Mouse (Mus musculus) WW6 (cell line): ENCODE results near the gene Gm49318.
"Not testable (repeated sequence)": the region's sequence is repeated elsewhere in the genome, so short reads cannot be mapped to it uniquely, and the experiment has no call there.

Experiments
- DNase-seq: peaks from one replicate; pipeline ENCODE4 v3.0.0-alpha.2; 2013; ENCODE audit warnings: low read depth, low spot score

Gene Gm49318

DNA sequence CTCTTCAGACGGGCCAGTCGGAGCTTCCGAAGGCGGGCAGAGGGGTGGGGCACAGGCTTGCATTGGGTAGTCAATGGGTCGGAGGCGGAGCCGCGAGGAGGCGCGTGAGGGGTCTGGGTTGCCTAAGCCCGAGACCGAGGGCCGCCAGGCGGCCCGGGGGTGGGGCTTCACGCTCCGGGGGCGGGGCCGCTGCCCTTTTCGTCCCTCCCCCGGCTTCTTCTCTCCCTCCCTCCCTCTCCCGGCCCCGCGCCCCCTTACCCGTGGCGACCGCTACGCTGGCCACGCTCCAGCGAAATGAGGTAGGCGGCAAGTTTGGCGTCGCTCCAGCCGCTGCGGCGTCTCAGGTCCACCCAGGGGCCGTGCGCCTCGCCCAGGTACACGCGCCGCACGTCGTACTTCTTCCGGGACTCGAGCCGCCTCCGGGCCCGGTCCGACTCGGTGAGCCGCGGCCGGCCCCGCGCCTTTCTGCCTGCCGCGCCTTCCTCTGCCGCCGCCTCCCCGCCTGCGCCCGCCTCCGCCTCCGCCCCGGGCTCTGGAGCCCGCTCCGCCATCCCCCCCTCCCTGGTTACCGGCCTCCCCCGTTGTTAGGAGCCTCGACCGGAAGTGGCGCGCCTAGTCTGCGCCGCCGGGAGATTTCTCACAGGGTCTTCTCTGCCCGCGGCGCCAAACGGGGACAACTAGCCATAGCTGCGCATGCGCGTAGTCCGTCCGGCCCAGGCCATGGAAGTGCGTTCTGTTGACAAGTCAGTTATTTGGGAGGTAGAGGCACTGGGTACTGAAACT, at the start of gene Gm49318, which contains the start of gene Zfp653:
TSS of gene Gm49318 (minus strand) at position 469 of the 783 bp plus-strand sequence.
TSS of gene Zfp653 (minus strand) at position 586 of the 783 bp plus-strand sequence.
- peak; percentile 87 for DNase-seq

DNA sequence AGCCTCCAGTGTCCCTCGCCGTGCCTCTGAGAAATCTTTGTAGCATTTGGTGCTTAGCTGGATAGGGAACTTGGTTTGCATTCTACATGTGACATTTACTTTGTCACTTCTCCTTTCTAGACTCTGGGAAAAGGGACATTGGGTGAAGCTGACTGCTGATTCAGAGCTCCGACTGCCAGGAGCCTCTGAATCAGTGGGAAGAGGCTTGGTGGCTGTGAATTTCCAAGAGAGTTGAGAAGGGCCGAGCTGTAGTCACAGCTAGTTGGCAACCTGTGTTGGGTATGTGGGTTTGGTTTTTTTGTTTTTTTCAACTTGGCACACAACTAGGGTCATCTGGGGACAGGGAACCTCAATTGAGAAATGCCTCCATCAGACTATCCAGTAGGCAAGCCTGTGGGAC, 48.5 kb upstream of the Gm49318 start:
- DNase-seq, result no peak

DNA sequence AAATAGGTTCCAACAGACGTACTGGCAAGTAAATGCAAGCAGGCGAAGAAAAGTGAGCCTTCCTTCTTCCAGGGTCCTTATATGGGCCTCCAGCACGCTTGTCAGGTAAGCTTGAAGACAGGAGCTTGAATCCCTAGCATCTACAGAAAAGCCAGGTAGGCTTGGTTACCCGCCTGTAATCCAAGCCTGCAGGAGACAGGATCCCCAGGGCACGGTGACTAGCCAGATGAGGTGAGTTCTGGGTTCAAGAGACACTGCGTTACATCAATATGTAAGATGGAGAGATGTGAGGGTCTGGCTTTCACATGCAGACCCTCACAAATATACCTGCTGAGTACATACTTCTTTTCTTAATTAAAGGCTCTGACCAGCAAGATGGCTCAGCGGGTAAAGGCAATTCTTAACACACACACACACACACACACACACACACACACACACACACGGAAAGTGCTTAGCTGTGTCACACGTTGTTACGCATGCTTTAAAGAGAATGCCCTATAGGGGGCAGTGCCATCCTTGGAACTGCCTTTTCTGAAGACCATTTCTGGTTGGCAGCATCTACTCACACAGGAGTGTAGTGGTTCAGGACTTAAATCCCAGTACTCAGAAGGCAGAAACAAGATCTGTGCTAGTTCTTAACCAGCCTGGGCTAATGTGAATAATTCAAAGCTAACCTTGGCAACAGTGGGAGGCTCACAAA, 46.8 kb upstream of the Gm49318 start:
- DNase-seq, result no peak

DNA sequence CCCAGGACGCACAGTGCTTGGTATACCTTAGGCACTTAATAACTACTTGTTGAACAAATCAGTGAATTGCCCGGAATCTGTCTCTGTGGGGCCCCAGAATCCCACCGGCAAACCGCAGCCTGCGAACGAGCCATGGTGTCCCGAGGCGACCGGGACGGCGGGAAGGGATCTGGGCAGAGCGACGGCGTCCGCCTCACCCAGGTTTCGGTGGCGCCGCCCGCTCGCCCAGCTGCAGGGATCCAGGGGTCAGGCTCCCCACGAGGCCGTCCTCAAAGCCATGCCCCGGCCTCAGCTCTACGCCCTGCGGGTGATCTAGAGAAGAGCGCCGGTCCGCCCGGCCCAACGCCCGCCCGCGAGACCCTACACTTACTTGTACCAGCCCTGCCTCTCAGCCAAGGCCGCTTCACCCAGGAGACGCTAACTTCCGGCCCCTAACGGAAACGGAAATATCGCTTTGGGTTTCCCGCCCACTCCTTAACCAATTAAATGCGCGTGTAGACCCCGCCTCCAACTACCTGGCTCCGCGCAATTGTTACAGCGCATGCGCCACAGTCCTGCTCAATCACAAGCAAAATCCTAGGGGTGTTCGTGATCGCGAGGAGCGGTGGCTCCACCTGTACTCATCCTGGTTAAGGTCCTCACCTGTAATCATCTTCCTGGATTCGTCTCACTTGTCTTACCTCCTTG, 45.8 kb upstream of the Gm49318 start, which contains the start of gene Elof1:
TSS of gene Elof1 (minus strand) at position 433 of the 687 bp plus-strand sequence.
- DNase-seq, result peak; percentile 94

DNA sequence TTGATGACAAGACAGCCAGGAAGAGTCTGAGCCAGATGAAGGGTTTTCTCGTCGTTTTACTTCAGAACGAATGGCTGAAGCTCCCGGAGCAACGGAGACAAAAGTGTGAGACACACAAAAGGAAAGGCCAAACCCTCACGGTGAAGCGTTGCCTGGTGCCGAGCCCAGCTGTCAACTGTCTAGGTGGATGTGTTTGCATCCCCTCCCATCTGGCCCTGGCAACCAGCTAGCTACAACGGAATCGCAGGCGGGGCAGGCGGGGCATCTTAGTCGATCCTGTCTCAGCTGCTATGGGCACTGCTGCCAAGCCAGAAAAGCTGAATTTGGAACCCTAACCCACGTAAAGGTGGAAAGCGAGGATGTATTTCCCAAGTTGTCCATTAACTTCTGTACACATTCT, 45.0 kb upstream of the Gm49318 start:
- no peak for DNase-seq

DNA sequence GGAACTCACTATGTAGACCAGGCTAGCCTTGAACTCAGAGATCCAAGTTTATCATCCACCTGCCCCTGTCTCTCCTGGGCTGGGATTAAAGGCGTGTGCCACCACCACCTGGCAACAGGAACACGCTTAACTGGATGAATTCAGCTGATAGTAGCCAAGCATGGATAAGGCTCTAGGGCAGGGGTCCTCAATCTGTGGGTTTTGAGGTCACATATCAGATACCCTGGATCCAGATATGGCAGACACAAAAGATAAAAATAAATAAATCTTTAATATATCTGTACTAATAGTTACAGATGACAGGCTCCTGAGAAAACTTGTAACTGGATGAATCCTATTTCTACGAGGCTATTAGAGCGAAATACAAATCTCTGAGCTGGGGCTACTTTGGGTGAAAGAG, 44.6 kb upstream of the Gm49318 start:
- no peak for DNase-seq

DNA sequence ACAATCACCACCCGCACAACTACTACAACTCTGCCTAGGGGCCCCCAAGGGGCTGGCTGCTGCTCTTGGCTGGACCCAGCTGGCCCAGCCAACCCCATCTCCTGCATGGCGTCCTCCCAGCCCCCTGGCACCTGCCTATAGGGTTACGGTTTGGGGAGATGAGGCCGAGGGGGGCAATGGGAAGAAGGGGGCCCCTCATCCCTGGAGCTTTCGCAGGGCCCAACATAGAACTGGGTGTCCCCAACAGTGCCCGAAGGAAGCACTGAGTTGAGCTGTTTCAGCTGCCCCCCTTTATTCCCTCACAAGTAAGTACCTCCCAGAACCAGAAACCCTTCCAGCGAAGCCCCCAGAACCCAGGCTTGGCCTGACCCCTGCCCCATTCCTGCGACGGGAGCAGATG, 37.1 kb upstream of the Gm49318 start:
- no peak for DNase-seq

DNA sequence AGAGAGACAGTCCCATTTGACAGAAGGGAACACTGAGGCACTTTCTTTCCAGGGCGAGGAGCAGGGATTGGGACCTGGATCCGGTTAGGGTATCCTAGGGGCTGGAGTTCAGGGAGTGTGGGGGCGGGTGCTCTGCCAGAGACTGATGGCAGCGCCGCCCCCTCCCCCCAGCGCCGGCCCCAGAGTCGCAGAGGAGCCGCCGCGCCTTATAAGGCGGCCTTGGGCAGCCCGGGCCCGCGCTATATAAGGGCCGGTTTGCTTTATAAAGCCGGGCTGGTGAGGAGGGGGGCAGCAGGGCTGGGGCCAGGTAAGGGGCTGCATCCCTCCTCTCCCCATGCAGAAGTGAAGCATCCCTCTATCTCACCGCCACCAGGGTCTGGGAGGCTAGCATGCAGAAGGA, 28.9 kb upstream of the Gm49318 start:
- no peak for DNase-seq

DNA sequence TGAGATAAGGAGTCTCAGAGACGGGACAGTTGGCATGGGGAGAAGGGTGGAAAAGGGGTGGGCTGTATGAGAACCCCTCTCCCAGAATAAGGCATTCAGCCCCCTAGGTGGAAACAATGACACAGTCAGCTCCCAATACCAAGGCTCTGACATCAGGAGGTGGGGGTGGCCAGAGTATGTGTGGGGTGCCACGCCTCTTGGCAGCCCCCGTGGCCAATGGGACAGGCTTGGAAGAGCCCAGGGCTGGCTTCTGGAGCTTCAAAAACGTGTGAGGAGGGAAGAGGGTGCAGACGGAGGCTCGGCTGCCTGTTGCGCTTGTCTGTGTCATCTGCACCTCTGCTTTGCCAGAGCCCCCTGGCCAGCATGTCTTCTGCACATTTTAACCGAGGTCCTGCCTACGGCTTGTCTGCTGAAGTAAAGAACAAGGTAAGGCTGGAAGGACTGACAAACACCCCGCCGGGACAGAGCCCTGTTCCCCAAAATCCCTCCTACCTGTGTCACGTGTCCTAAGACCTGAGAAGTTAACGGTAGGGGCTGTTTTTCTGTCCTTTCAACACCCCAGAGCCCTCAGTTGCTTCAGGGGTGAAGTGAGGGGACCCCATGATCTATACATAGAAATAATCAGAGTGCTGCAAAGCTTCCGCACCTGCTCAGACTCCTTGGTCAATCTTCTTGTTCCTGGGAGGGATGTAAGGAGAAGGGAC, 28.1 kb upstream of the Gm49318 start, which contains the start of gene Cnn1:
TSS of gene Cnn1 (plus strand) at position 224 of the 704 bp plus-strand sequence.
- DNase-seq, result no peak

DNA sequence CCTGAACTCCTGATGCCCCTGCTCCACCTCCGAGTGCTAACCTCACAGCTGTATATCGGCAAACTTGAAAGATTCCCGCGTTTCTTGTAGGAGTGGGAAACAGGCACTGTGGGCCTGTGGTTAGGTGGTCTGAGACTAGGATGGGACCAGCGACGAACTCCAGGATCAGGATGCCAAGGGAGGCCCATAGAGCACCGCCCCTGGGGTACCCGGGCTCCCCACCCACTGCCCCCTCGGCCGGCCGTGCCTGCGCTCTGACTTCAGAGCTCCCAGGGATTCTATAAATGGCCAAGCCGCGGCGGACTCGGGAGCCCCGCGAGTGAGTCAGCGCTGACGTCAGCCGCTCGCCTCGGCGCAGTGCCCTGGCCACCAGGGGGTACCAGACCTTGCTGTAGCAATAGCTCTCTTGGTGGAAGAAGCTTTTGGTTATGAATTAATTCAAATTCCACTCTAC, 24.8 kb upstream of the Gm49318 start:
- DNase-seq, result peak; percentile 42

DNA sequence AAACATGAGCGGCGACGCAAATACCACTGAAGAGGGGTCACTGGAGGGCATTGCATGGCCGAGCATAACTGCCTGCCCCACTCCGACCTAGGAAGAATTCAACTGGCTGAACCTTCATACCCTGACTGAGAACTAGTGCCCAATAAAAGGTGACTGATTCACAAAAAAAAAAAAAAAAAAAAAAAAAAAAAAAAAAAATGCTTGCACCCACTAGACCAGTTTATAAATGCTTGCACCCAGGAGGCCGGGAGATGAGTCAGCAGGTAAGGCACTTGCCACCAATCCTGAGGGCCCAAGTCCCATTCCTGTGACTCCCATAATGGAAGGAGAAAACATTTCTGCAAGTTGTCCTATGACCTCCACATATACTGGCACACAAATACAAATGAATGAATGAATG, 21.7 kb upstream of the Gm49318 start:
- DNase-seq, result no peak

DNA sequence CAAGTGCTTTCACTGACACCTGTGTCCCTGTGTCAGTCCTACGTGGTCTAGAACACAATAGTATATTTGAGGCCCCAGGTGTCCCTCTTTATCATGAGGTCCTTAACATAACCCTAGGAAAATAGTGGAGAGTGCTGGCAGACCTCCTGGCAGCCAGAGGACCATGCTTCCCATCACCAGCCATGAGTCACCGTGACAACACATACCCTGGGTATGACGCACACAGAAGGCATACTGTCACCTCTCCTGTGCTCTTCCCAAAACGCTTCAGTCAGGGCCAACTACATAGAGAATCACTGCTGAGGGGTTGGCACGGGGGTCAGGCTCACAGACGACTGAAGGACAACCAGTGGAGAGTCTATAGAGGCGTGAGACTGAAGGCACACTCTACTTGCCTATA, 18.9 kb upstream of the Gm49318 start:
- DNase-seq, result no peak

DNA sequence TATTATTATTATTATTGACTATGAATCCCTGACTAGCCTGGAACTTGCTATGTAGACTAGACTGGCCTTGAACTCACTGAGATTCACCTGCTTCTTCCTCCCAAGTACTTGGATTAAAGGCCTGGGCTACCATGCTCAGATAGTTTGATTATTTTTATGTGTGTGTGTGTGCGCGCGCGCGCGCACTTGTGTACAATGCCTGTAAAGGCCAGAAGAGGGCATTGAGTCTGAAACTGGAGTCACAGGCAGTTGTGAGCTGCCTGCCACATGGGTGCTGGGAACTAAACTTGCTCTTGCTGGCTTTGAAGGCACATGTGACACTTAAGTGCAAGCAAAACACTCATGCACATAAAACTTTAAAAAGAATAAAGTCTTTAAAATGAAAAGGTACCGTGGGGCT, 18.2 kb upstream of the Gm49318 start:
- no peak for DNase-seq

DNA sequence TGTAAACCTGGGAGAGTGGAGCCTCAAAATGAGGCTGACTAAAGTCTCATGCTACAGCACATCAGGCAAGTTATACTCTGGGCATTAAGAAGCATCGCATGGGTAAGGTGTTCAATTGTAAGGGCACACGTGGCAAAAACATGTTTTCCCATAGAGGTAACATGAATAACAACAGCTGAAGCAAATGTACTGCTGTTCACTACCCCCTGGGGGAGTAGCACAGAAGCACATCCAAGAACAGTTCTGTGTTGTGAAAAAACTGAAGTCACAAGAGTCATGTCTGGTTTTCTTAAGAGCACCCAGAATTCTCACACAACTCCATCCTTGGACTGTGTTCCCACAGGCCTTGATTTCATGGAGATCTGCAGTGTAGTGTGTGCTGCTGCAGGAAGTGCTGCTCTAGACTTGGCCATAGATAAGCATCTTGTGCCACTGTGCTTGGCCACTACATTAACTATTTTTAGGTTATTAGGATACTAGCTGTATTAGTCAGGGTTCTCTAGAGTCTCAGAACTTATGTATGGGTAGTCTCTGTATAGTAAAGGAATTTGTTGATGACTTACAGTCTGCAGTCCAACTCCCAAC, 16.1 kb upstream of the Gm49318 start:
- DNase-seq, result no peak

DNA sequence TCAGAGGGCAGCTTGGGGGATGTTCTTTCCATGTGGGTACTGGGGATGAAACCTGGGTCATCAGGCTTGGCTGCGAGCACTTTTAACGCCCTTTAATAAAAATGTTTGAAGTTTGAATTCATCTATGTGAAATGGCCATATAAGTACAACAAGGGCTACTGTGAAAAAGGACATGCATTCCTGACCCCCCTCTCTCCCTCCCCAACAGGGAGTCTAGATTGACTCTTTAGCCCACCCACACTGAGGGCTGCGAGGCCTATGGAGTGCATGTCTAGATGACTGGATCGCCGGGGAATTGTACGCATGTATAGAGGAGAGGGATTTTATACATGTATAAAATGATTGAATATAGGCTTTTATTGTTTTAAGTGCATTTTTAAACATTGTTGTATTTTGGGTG, 15.0 kb upstream of the Gm49318 start:
- DNase-seq, result no peak

DNA sequence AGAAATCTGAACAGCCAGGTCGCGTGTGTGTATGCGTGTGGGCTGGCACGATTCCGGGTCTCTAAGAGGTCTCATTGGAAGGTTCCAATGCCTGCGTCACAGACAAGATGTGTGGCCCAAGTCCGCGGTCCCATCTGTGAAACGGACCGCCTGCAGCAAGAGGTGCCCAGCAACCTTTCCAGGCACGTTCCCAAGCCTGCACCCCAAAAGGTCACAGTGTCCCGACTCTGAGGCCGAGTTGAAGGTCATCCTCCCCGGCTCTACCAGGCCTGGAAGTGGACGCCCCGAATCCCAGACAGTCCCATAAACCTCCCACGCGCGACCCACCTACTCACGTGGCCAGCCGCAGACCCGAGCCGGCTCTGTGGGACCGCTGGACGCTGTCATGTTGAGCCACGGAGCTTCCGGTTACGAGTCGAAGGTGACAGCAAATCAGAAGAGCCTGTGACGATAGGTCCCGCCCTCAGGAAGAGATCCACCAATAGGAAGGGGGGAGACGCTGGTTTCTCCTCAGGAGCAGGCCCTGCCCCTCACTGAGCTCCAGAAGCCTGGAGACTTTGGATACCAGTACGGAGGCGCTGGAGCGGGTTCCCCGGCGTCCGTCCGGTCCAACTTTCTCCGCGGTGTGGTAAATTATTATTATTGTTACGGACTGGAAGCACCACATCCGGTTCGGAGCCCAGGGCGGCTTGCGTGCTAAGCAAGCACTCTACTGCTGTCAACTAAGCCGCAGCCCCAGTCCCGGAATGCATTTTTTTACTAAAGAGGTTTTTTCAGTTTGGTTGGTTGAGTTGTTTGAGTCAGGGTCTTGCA, 14.2 kb upstream of the Gm49318 start, which contains the start of gene Ecsit:
TSS of gene Ecsit (minus strand) at position 417 of the 813 bp plus-strand sequence.
- peak; percentile 85 for DNase-seq

DNA sequence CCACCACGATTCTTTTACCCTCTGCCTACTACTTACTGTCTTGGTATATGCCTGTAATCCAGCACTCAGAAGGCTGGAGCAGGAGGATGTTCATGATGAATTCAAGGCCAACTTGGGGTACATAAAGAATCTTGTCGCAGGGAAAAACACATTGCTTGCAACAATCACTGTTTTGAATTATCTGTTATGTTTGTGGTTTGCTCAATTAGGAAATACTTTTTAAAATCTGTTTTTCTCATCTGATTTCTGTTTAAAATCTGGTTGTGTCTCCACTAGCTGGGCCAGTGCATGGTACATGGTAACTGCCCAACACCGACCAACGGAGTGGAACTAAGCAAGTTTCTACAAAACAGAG, 13.6 kb upstream of the Gm49318 start:
- no peak for DNase-seq

DNA sequence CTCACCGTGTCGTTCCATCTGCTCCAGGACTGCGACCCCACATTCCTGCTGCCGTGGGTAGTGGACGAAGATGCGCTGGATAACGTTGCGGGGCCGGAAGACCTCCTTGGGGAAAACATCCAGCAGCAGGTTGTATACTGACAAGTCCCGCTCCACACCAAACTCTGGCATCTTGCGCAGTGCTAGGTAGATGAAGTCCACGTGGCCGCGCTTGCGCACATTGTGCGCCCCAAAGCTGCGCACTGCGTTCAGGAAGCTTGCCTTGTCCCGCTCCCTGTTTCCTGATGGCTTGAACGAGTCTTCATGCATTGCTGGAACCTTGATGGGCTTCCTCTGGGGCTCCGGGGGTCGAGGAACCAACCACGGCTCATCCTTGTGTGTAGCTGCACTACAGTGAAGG, 5.2 kb upstream of the Gm49318 start:
- no peak for DNase-seq

DNA sequence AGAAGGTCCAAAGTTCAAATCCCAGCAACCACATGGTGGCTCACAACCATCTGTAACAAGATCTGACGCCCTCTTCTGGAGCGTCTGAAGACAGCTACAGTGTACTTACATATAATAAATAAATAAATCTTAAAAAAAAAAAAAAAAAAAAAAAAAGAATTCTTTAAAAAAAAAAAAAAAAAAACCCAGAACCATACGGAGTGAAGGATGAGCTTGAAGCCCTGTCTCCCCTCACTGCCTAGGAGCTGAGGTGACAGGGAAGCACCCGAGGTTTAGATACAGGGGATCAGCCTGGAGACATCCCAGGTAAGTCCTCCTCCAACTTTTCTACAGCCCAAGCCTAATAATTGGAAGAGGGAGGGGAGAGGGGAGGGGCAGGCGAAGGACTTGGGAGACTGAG, 4.7 kb upstream of the Gm49318 start:
- not testable (repeated sequence) for DNase-seq

DNA sequence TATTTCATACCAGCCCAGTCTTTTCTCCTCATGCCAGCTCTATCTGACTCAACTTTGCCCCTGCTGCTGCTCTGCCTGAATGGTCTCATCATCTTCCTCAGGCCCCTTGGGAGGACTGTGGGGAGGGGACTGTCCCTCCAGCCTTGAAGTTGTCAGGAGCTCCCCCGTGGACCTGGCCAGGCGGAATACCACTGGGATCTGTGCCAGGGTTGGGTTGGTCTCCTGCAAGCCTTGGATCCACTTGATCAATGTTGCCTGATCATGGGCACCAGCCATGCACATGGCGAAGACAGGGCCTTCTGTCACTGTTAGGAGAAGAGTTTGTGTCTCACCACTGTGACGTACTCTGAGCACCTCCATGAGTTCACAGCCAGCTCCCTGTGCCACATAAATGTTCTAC, 1.2 kb upstream of the Gm49318 start:
- DNase-seq, result no peak
